Mouse (Mus musculus) CH12.LX (cell line): ENCODE data around the gene Fgfr2. TPM values are rescaled to one million over a fixed set of nuclear protein-coding genes. Genes with fewer than 3 reads are reported as not detected.

Source experiments
- DNase-seq: peaks from one replicate; pipeline ENCODE4 v3.0.0-alpha.2; 2013; ENCODE audit errors: extremely low read depth
- H3K27ac ChIP-seq: 2 replicates; pipeline ENCODE4 v1.5.1; 2012; ENCODE audit warnings: low read depth, mild to moderate bottlenecking, control low read depth, moderate library complexity; ENCODE audit not compliant: insufficient read depth
- H3K27me3 ChIP-seq: replicated peaks from 2 replicates; pipeline ENCODE3; 2012; ENCODE audit warnings: inconsistent platforms
- H3K36me3 ChIP-seq, 2 experiments: replicated peaks in 1 of 2; 2 replicates each; pipeline versions ENCODE3 to v1.6.1; 2012; ENCODE audit warnings: inconsistent platforms in 1 of 2, low read length in 1 of 2, mild to moderate bottlenecking in 1 of 2, mixed read lengths in 1 of 2, moderate library complexity in 1 of 2; ENCODE audit not compliant: control insufficient read depth in 1 of 2, insufficient read depth in 1 of 2
- H3K4me1 ChIP-seq, 2 experiments: 2 replicates each; pipeline ENCODE4 v1.6.1; 2012; ENCODE audit warnings: inconsistent platforms in 1 of 2, moderate library complexity in 1 of 2; ENCODE audit not compliant: insufficient read depth in 2 of 2, control insufficient read depth in 1 of 2
- H3K4me2 ChIP-seq: 2 replicates; pipeline ENCODE4 v1.6.1; 2012; ENCODE audit warnings: low read depth, mild to moderate bottlenecking, control low read depth; ENCODE audit not compliant: poor library complexity, insufficient read depth, severe bottlenecking
- H3K4me3 ChIP-seq, 3 experiments: fragments of 150-350 bp in 1 of 3; sonication (generic) in 1 of 3; replicated peaks in 1 of 3; 2 replicates each; pipeline versions ENCODE3 to v1.5.1; 2011 to 2012; ENCODE audit warnings: low read depth in 2 of 3, low read length in 2 of 3, mild to moderate bottlenecking in 2 of 3, moderate library complexity in 2 of 3, control low read depth in 1 of 3, improper control_type of control experiment in 1 of 3, inconsistent platforms in 1 of 3, mixed read lengths in 1 of 3; ENCODE audit not compliant: poor library complexity in 1 of 3
- H3K79me2 ChIP-seq: replicated peaks from 2 replicates; pipeline ENCODE4 v1.6.1; 2012; ENCODE audit warnings: mild to moderate bottlenecking, moderate library complexity; ENCODE audit not compliant: control insufficient read depth, poor library complexity, insufficient read depth, severe bottlenecking; ENCODE audit errors: extremely low read depth
- H3K9ac ChIP-seq: 2 replicates; pipeline ENCODE4 v1.6.1; 2012; ENCODE audit warnings: low read depth, mild to moderate bottlenecking, control low read depth, moderate library complexity; ENCODE audit not compliant: insufficient read depth
- H3K9me3 ChIP-seq: replicated peaks from 2 replicates; pipeline ENCODE3; 2012; ENCODE audit warnings: low read length, inconsistent platforms, mixed read lengths
- BHLHE40 ChIP-seq: IDR thresholded peaks from 2 replicates; pipeline ENCODE4 v1.6.1; 2011; ENCODE audit warnings: mild to moderate bottlenecking, low read depth, low read length, improper control_type of control experiment
- CTCF ChIP-seq, 2 experiments: IDR thresholded peaks in 1 of 2; conservative IDR thresholded peaks in 1 of 2; 2 replicates each; pipeline ENCODE4 v1.5.1; 2011 to 2012; ENCODE audit warnings: low read depth in 2 of 2, low read length in 2 of 2, improper control_type of control experiment in 1 of 2, inconsistent platforms in 1 of 2, mild to moderate bottlenecking in 1 of 2, moderate library complexity in 1 of 2
- E2F4 ChIP-seq: IDR thresholded peaks from 2 replicates; pipeline ENCODE4 v1.6.1; 2011; ENCODE audit warnings: low read depth, low read length, improper control_type of control experiment; ENCODE audit not compliant: insufficient replicate concordance
- EP300 ChIP-seq: IDR thresholded peaks from 2 replicates; pipeline ENCODE4 v1.6.1; 2011; ENCODE audit warnings: low read length, improper control_type of control experiment
- GABPA ChIP-seq: IDR thresholded peaks from 2 replicates; pipeline ENCODE4 v1.6.1; 2012; ENCODE audit warnings: low read depth, low read length, improper control_type of control experiment, inconsistent platforms; ENCODE audit not compliant: insufficient replicate concordance
- IRF4 ChIP-seq: IDR thresholded peaks from 2 replicates; pipeline ENCODE4 v1.6.1; 2014; ENCODE audit warnings: low read depth, mild to moderate bottlenecking, inconsistent platforms, low read length, improper control_type of control experiment
- JUND ChIP-seq: conservative IDR thresholded peaks from 2 replicates; pipeline ENCODE4 v1.6.1; 2011; ENCODE audit warnings: low read depth, low read length, improper control_type of control experiment
- MXI1 ChIP-seq: IDR thresholded peaks from 2 replicates; pipeline ENCODE4 v1.6.1; 2011; ENCODE audit warnings: mild to moderate bottlenecking, low read depth, low read length, improper control_type of control experiment
- PAX5 ChIP-seq: IDR thresholded peaks from 2 replicates; pipeline ENCODE4 v1.6.1; 2012; ENCODE audit warnings: low read length, inconsistent platforms, mixed read lengths
- RAD21 ChIP-seq: IDR thresholded peaks from 2 replicates; pipeline ENCODE4 v1.6.1; 2011; ENCODE audit warnings: low read depth, mild to moderate bottlenecking, low read length, improper control_type of control experiment, moderate library complexity
- RCOR1 ChIP-seq: conservative IDR thresholded peaks from 2 replicates; pipeline ENCODE4 v1.6.1; 2012; ENCODE audit warnings: low read depth, mild to moderate bottlenecking, inconsistent platforms, low read length, improper control_type of control experiment
- SIN3A ChIP-seq: IDR thresholded peaks from 2 replicates; pipeline ENCODE4 v1.6.1; 2012; ENCODE audit warnings: low read length, improper control_type of control experiment, inconsistent platforms
- SMC3 ChIP-seq: IDR thresholded peaks from 2 replicates; pipeline ENCODE4 v1.6.1; 2011; ENCODE audit warnings: low read depth, low read length, improper control_type of control experiment
- TBP ChIP-seq: conservative IDR thresholded peaks from 2 replicates; pipeline ENCODE4 v1.6.1; 2011; ENCODE audit warnings: low read depth, low read length, improper control_type of control experiment
- TCF12 ChIP-seq: IDR thresholded peaks from 2 replicates; pipeline ENCODE4 v1.6.1; 2014; ENCODE audit warnings: low read depth, mild to moderate bottlenecking, inconsistent platforms, low read length, improper control_type of control experiment
- USF1 ChIP-seq: IDR thresholded peaks from 2 replicates; pipeline ENCODE4 v1.6.1; 2014; ENCODE audit warnings: low read depth, mild to moderate bottlenecking, inconsistent platforms, low read length, improper control_type of control experiment
- USF2 ChIP-seq: conservative IDR thresholded peaks from 2 replicates; pipeline ENCODE4 v1.6.1; 2011; ENCODE audit warnings: low read depth, low read length, improper control_type of control experiment
- ZC3H11A ChIP-seq: IDR thresholded peaks from 2 replicates; pipeline ENCODE4 v1.6.1; 2012; ENCODE audit warnings: low read depth, mild to moderate bottlenecking, inconsistent platforms, low read length, improper control_type of control experiment
- ZKSCAN1 ChIP-seq: IDR thresholded peaks from 2 replicates; pipeline ENCODE4 v1.6.1; 2012; ENCODE audit warnings: low read depth, inconsistent platforms, low read length, improper control_type of control experiment, borderline replicate concordance
- ZMIZ1 ChIP-seq: IDR thresholded peaks from 2 replicates; pipeline ENCODE4 v1.6.1; 2012; ENCODE audit warnings: low read depth, mild to moderate bottlenecking, inconsistent platforms, low read length, improper control_type of control experiment
- ZNF384 ChIP-seq: IDR thresholded peaks from 2 replicates; pipeline ENCODE4 v1.6.1; 2012; ENCODE audit warnings: low read depth, low read length, improper control_type of control experiment, inconsistent platforms
- dilution Hi-C: fragments of 300-500 bp; cut with MboI; formaldehyde crosslinking; loops from 2 replicates; pipeline ENCODE4 v1.14.3; 2020; ENCODE audit warnings: low sequenced_read_pairs; ENCODE audit not compliant: extremely low pct_unique_long_range_greater_than_20kb, extremely low pct_ligation_motif_present
- in situ Hi-C: fragments of 300-500 bp; cut with MboI; formaldehyde crosslinking; loops from 3 replicates; pipeline ENCODE4 v1.14.3; 2019; ENCODE audit warnings: low sequenced_read_pairs, low pct_ligation_motif_present, low pct_unique_long_range_greater_than_20kb, mixed read lengths
- polyA plus RNA-seq: library from polyadenylated mRNA; unstranded; fragments of >175 nt; gene quantifications from 2 replicates; pipeline ENCODE4 v1.2.1, GENCODE M21; 2012; ENCODE audit warnings: low read depth; ENCODE audit not compliant: insufficient read length
- total RNA-seq, 2 experiments: library from RNA; depleted of rRNA; stranded (reverse); fragments of 300-350 nt in 1 of 2; fragments of >200 nt in 1 of 2; gene quantifications; 2 replicates each; pipeline ENCODE4 v1.2.3; 2012 to 2014

Gene Fgfr2
- total and polyA plus RNA-seq, 3 experiments, result not detected

GRCm38 (mm10) chr7:132123211-132123610, 999.9 kb downstream of the Fgfr2 start:
- no peak for TF ChIP-seq ZC3H11A
- TF ChIP-seq ZNF384, result no peak
- no peak for TF ChIP-seq ZMIZ1
- no peak for TF ChIP-seq RAD21
- TF ChIP-seq TBP, result no peak
- TF ChIP-seq E2F4, result no peak
- TF ChIP-seq GABPA, result no peak
- no peak for TF ChIP-seq USF1
- no peak for TF ChIP-seq MXI1
- TF ChIP-seq JUND, result no peak
- no peak for TF ChIP-seq PAX5
- no peak overlapping the region for H3K27ac ChIP-seq
- peaks cover 91% of the 10 kb centered on the region for H3K27me3 ChIP-seq
- H3K4me2 ChIP-seq, result no peak overlapping the region
- no peak overlapping the region for H3K9ac ChIP-seq
- no peaks in the 10 kb centered on the region for H3K9me3 ChIP-seq
- dilution Hi-C loops, result no loop called here
- no peak for DNase-seq
- no peaks in the 10 kb centered on the region for H3K4me1 ChIP-seq
- H3K36me3 ChIP-seq, result no peaks in the 10 kb centered on the region
- in situ Hi-C loops, result no loop called here
- H3K4me3 ChIP-seq, result no peak overlapping the region
- no peaks in the 10 kb centered on the region for H3K79me2 ChIP-seq

- Histone ChIP-seq H3K27me3 (peaks cover 77% of the 10 kb centered on the region), H3K9me3 (no peaks in the 10 kb centered on the region), H3K36me3 (no peaks in the 10 kb centered on the region), H3K27ac (no peak overlapping the region), H3K79me2 (no peaks in the 10 kb centered on the region), H3K4me3 (no peak overlapping the region)
- in situ Hi-C loops, result no loop called here
- TF ChIP-seq RCOR1 (no peak), IRF4 (no peak), EP300 (no peak), ZKSCAN1 (no peak), BHLHE40 (no peak), TCF12 (no peak), USF2 (no peak), CTCF (conservative IDR thresholded peaks at IDR 0.05 in 1 of 2, IDR thresholded peaks at IDR 0.05 in 1 of 2; ENCODE audit: low read depth in 2 of 2, low read length in 2 of 2) (no peak), SIN3A (no peak), SMC3 (no peak)
- TF ChIP-seq, all 38 proteins: peak for 0
- Histone ChIP-seq H3K4me2 (no peak overlapping the region), H3K9ac (no peak overlapping the region), H3K4me1 (no peaks in the 10 kb centered on the region)
- DNase-seq, result no peak
- dilution Hi-C loops, result no loop called here
Observed at GRCm38 (mm10) chr7:132119817-132120216, 1003.3 kb downstream of the Fgfr2 start.
